Mouse (Mus musculus) gastrocnemius, postnatal 10 days (tissue): ENCODE data around the gene Ltf. TPM values are rescaled to one million over a fixed set of nuclear protein-coding genes. Genes with fewer than 3 reads are reported as not detected.
A peak's percentile ranks its signal among the peaks of the same experiment; 100 is the strongest.

Source experiments
- DNase-seq: peaks from one replicate; pipeline ENCODE4 v3.0.0; 2021; ENCODE audit warnings: mixed read lengths
- total RNA-seq, 2 experiments: library from RNA; stranded (reverse); gene quantifications; 2 replicates each; pipeline ENCODE4 v1.2.3; 2021

The Ltf gene
- total RNA-seq, 2 experiments from 2014 or later: 1.1 to 10.1 TPM

DNA sequence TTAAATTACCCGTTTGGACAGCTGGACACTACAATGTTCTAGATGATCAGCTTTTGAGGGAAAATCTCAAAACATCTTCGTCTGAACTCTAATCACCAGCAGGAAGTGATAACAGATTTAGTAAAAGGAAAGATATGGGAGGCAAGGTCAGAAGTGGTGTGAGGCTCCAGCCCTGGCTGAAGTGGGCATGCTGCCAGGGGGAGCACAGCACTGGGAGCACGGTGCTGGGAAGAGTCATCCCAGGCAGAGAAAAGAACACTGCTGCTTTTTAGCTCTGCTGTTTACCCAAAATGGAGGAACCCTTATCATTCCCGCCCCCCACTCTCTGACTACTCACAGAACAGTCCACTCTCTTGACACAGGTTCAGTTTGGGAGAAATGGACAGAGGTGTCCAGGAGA lies 20.9 kb downstream of the Ltf start:
- DNase-seq: peak; percentile 48

DNA sequence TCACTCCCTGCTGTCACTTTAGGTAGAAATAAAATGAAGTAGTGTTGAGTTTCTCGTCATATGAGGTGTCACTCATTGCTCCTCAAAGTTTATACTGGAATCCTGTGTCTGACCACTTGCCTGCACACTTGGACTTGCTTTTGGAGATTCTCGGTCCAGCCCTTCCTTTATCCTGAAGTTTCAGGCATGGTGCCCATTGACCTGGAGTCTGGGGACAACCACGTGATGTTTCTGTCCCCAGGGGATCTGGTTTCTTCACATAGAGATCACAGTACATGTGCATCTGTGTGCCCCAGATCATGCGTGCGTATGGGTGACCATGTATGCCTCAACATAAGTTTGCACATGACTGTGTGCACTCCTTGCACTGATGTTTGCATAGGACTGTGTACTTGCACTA lies 23.2 kb downstream of the Ltf start:
- no peak for DNase-seq

DNA sequence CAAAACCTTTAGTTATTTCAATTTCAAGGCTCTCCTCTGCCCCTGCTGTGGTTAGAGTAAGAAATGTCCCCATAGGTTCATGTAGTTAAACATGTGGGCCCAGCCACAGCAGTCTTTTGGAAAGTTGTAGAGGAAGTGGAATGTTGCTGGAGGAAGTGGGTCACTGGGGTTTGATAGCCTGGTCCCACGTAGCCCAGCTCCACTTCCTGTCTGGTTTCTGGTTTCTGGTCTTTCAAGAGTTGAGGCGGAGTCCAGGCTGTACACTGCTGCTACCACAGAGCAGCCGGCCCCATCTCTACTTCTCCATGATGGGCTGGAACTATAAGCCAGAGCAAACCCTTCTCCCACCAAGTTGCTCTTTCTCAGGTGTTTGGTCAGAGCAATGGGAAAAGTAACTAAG lies 27.2 kb downstream of the Ltf start:
- no peak for DNase-seq

DNA sequence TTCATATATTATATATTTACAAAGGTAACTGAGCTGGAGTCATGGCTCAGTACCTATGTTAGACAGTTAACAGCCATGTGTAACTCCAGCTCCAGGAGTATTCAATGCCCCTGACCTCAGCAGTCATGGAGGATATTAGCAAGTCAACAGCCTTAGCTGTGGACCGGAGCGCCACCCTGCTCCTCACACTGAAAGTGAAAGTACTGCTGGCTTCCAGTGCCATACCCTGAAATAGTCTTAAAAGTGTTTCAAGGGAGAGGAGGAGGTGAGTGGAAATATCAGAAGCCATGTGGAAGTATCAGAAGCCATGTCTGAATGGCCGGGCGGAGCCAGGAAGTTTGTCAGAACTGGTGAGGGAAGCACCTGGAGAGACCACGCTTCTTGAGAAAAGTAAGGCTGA lies 28.2 kb downstream of the Ltf start:
- no peak for DNase-seq

DNA sequence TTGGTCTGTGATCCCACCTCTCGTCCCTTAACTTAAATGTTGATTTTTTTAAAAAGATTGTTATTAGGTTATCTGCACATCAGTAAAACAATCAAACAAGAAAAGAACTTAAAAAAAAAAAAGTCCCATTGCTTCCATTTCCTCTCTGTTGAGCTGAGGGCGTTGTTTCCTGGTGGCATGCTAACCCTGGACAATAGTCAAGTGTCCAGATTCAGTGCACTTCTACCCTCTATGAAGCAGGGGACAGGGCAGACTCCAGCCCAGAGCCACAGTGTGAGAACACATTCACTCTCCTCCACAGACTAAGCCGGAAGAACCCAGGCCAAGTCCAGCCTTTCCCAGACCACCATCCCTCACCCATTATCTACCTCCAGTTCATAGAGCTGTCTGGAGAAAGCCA lies 29.4 kb downstream of the Ltf start:
- no peak for DNase-seq

DNA sequence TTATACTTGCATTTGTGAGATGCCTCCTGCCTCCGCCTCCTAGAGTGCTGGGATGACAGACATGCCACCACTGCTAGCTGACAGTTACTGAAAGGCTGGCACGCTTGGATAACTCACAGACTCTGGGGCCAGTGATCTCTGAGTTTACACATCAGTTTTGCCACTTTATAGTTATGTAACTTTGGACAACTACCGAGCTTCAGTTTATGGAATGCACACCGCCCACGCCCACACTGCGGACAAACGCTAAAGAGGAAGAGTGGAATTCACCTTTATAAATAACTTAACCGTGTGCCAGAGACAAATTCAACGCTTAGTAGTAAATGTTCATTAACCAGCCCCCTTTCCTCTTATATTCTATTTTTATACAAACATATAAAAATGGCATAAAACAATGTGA lies 35.9 kb downstream of the Ltf start:
- no peak for DNase-seq

DNA sequence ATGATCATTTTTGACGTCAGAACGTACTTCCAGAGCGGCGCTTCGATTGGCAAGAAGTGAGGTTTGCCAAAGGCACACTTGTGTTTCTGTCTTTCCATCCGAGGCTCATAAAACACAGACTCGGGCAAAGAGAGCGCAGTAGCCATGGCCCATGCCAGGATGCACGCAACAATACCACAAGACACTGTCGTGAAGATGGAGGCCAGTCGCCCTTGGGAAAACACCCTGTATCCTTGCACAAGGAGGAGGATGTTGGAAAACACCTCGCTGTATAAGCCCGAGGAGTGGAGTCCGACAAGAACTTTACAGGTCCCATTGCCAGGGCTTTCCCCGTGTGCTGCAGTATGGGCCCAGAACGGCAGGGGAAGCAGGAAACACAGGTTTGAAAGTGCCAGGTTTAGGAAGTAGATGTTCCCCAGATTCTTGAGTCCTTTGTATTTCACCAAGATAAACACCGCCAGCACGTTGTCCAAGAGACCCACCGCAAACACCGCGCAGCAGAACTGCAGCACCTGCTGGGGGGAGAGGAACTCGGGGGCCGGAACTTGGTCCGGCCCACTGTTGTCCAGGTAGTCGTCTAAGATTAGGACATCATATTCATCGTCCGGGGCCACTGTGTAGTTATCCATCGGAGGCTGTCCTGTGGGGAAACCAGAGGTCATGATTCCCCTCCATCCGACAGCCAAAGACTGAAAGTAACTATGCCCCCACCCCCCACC lies 36.9 kb downstream of the Ltf start:
- no peak for DNase-seq

DNA sequence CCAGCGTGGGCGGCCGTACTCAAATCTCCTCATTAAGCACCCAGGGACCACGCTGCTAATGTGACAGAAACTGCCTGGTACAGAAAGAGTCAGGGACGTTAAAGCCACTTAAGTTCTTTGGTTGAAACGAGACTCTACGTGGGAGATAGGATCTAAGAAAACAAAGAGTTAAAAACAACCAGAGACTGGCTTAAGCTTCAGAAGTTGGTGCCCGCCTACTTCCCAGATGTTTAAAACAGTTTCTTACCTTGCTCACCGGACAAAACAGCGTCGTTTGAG lies 37.4 kb downstream of the Ltf start:
- DNase-seq: no peak

DNA sequence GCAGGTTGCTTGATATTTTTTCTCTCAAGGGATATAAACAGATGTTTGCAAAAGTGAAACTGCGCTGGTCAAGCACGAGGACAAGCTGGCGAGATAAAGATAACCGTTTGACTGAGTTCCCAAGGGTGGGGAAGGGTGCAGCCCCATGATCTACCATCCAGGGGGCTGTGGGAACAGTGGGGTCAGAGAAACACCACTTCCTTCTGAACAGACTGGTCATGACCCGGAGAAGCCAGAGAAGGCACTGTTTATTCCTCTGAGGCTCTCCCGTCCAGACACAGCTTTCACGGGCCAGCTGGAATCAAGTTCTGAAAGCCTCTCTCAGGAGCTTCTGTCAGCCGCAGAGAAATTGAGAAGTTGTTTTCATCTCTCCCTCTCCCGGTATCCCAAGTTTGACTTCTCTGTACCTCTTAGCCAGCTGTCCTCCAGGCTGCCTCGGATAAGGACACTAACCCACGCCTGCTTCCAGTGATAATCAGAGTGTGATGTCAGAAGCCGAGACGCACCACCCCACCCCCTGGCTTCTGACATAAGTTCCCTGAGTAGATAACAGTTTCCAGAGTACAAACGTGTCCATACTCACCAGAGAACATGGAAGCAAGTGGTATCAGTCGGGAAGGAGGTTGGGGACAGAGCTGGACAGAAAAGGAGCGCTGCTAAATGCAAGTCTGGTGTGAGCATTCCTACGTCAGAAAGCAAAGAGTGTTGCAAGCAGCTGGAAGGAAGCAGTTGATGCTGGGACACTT lies 37.9 kb downstream of the Ltf start, which contains the start of gene Ccrl2:
TSS of gene Ccrl2 (minus strand) at position 722 of the 746 bp plus-strand sequence.
- peak; percentile 28 for DNase-seq

DNA sequence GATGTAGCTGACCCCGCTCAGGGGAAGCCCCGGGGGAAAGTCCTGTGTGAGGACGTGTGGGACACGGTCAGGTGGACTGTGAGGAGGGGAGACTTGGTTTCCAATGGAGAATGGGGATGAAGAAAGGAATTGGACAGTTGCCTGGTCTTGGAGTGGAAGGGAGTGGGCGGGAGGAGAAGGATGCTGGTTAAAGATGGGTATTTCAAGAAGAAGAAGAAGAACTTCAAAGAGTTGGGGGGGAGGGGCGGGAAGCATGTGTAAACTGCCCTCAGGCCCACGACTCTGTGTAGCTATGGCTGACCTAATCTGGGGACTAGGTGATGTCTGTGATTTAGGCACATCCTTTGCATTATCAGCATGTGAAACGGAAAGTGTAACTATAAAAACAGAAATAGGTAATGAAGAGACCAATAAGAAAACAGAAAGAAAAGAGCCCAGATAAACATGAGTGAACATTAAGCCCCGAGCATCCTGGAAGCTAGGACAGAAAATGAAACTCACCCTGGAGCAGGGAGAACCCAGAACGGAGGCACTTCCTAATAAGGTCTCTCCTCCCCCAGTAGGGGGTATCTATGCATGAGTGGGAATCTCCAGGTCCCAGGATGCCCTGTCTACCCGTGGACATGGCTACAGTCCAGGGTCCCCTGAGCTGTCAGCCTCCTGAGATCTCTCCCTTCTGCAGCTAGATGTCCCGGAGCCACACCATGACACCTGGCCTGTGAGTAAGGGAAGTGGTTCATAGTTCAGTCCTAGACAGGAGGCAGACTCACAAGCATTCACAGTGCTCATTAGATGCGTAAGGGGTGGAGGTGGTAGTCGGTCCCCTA lies 38.7 kb downstream of the Ltf start:
- DNase-seq: no peak

DNA sequence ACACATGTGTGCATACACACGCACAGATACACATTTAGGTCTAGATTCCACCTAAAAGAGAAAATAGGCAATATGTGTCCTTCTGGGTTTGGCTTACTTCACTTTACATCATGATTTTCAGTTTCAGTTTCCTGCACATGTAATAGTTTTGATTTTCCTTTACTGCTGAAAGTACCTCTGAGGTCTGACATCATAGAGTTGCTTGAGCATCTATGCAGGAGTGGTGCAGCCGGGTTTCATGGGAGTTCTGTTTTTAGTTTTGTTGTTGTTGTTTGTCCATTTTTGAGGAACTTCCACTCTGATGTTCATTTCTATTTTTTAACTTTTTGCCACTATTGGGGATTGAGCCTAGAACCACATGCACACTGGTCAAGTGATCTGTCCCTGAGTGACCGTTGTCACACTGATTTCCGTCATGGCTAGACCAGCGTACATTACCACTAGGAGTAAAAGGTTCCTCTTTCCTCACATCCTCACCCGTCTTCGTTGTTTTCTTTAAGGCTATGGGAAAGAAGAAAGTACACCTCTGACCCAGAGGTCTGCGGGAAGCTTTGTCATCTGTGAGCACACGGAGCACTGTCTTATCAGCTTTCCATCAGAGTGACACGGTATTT lies 40.0 kb downstream of the Ltf start:
- DNase-seq: no peak

DNA sequence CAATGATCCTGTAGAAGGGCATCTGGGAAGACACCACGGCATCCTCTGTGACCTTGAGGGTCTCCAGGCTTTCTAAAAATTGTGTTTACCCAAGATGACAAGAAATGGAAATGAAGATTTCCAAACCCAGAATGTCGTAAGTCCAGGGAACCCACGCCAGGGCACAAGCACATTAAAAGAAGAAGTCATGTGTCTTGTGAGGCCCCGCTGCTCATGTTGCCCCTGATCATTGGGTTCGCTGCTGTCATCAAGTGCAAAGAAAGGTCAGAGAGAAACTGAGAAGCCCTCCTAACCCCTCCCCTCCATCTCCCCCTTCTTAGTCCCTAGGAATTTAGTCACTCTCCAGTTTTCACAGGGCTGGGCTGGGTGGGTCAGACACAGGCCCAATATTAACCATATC lies 43.8 kb downstream of the Ltf start:
- no peak for DNase-seq

DNA sequence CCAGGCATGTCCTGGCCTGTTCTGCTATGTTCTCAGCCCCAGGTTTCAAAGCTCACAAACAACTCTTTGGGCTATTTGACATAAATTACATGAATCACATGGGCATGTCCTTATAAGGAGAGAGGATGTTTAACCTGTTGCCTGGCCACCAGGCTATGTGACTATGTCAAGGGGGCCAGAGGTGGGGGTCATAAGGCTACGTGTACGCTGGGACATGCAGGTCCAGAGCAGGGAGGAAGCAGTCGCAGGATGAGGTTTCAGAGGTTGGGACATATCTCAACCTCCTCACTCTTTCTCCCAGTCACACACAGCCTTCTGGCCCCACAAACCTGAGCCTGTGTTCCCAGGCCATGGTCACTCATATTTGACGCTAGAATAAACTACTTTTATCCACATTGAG lies 48.0 kb downstream of the Ltf start:
- no peak for DNase-seq

DNA sequence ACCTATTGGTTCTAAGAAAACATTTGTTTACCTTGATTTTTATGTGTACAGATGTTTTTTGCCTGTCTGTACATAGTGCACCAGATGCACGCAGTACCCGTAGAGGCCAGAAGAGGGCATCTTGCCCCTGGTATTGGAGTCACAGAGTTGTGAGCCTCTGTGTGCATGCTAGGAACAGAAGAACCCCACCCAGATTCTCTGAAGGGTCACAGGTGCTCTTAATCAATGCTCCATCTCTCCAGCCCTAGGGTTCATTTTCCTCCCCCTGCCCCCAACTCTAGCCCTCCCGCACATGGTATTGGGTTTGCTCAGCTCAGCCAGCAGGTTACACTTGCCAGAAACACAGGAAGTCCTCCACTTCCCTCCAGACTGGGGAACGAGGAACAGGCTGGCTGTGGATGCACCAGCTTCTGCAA lies 51.5 kb downstream of the Ltf start:
- DNase-seq: peak; percentile 67

DNA sequence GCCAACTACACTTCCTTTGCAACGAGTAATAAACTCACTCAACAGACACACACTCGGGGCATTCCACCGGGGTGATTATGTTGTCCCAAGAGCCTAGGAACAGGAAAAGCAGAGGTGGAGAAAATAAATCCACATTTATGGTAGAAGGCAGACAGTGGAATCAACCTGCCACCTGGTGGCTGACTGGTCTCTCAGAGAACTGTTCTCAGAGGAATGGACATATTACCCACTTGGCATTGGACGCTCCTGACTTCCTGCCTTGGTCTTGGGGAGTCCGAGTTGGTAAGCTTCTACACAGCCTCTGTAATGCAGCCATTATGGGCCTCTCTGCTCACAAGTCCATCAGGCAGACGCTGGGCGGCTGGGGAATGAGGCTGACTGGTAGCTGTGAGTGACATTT lies 53.1 kb downstream of the Ltf start:
- no peak for DNase-seq

DNA sequence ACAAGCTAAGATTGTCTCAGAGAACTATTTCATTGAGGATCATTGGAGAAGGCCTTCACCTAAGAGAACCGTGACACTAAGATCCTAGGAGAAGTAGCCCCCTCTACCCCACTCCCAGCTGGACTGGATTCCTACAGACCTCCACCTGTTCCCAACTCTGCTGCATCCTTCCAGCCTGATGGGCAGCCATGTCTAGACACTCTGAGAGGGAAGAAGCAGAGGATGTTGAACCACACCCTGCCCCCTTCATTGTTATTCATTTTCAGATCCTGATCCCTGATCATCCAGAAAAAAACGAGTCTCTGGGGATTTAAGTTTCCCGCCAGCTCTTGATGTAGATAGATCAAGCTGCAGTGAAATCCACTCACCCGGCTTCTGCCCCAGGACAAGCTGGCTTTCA lies 53.9 kb downstream of the Ltf start:
- no peak for DNase-seq

DNA sequence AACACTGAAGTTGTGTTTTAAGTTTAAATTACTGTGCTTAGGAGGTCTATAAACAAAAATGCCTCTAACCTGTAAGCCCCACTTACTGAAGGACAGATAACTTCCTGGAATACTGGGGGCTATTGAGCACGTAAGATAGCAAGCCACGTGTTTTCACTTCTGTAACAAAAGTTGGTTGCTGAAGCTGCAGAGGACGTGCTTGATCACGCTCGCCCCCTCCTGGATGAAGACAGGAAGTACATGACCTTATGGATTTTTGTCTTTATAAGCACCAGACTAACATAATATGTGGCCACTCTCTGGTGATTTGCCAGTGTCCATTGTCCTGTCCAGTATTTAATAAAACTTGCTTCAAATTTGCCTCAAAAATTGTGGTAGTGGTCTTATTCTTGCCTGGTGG lies 58.7 kb downstream of the Ltf start:
- DNase-seq: no peak

DNA sequence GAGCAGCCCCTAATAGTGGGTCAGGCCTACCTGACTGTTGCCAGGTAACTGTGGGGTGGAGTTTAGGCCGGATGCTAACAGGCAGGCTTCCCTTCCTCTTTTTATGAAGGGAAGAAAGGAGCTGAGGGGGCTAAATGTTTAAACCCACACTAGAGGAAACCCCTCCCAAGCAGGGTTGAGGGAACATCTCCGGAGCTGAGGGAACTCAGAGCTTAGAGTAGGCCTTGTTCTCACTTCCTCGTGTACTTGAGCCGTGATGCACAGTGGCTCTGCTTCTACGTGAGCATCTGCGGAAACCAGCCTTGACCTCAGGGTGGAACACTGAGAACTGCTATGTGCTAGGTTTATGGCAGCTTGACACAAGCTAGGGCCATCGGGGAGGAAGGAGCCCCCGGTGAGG lies 61.7 kb downstream of the Ltf start:
- DNase-seq: no peak

DNA sequence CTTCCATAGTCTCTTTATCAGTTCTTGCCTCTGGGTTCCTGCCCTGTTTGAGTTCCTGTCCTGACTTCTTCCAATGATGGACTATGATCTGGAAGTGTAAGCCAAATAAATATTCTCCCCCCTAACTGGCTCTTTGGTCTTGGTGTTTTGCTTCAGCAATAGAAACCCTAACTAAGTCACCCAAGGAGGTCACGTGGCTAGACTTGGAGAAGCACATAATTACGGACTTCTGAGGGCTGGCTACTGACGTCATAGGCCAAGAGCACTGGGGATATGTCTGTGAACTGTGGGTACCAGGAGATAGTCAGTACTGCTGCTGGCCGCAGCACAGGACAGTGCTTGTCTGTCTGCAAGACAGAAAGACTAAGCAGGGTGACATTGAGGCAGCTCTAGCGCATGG lies 62.7 kb downstream of the Ltf start:
- no peak for DNase-seq

DNA sequence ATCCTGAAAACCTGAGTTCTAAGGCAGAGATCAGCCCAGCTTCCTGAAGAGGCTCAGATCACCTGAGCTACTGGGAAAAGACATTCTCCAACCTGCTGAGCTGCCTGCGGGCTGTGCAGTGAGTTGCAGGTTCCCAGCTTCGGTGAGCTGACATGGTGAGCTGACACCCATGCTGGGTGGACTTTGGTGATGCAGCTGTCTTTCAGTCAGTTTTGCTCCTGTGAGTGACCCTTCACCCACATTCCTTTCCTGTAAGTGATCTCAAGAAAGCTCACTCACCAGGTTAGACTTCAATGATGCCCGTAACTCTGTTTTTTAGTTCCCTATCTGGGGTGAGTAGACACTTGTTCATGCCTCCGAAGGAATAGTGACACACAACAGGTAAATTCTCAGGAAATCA lies 66.3 kb downstream of the Ltf start:
- no peak for DNase-seq

DNA sequence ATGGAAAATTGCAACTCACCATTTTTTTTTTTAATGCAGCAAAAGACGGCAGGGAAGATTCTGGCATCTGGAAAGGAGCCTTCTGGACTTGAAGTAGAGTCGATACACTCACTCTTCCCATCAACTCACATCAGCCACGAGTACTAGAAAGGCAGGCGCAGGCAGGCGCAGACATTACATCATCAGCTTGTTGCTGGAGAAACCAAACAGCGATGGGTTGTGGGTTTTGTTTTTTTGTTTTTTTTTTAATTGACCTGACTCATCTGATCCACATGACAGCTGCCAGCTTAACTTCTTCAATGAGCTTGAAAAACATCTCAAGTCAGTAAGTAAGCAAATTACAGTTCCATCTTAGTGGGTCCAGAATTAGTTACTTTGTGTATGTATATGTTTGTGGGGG lies 67.1 kb downstream of the Ltf start:
- no peak for DNase-seq

DNA sequence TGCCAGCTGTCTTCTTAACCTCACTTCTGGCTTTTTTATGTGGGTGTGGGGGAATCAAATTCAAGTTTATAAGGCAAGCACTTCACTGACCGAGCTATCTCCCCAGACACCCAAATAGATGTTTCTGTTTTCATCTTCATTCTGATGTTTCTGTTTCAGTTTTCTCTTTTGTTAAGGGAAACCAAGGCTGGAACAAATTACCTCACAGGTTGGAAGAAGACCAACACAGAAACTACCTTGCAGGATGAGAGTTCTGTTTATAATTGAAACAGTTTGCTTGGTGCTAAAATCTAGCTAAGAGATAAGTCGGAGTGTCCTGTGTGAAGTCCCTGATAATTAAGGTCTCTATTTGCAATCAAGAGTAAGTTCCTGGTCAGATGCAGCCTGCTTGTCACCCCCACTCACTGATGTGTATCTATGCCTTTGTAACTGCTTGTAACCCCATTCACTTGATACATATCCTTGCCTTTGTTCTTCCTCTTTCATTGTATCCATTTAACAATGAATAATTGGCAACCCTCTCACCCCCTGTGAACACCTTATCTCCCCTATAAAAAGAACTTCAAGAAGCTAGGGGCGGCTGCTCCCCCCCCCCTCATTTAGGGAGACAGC lies 68.0 kb downstream of the Ltf start:
- no peak for DNase-seq

DNA sequence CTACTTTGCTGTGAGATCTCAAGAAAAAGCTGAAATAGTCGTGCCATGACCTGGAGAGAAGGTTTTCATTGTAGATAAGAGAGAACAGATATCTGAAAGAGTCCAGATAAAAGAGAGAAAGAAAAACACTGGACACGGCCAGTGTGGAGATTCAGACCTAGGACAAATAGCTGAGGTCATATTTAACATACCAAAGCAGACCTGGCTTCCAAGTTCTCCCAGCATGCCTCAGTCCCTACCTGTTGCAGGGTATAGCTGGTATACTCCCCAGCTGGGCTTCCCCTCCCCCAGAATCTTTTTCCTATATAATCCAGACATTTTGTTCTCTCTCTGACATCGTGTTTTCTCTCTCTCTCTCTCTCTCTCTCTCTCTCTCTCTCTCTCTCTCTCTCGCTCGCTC lies 68.9 kb downstream of the Ltf start:
- DNase-seq: no peak
